Mouse (Mus musculus) CH12.LX (cell line): Measurements from ENCODE around the gene Pak4. TPM values are rescaled to one million over a fixed set of nuclear protein-coding genes. Genes with fewer than 3 reads are reported as not detected.

Source experiments
- DNase-seq: peaks from one replicate; pipeline ENCODE4 v3.0.0-alpha.2; 2013; ENCODE audit errors: extremely low read depth
- H3K27ac ChIP-seq: 2 replicates; pipeline ENCODE4 v1.5.1; 2012; ENCODE audit warnings: low read depth, mild to moderate bottlenecking, control low read depth, moderate library complexity; ENCODE audit not compliant: insufficient read depth
- H3K27me3 ChIP-seq: replicated peaks from 2 replicates; pipeline ENCODE3; 2012; ENCODE audit warnings: inconsistent platforms
- H3K36me3 ChIP-seq, 2 experiments: replicated peaks in 1 of 2; 2 replicates each; pipeline versions ENCODE3 to v1.6.1; 2012; ENCODE audit warnings: inconsistent platforms in 1 of 2, low read length in 1 of 2, mild to moderate bottlenecking in 1 of 2, mixed read lengths in 1 of 2, moderate library complexity in 1 of 2; ENCODE audit not compliant: control insufficient read depth in 1 of 2, insufficient read depth in 1 of 2
- H3K4me1 ChIP-seq, 2 experiments: 2 replicates each; pipeline ENCODE4 v1.6.1; 2012; ENCODE audit warnings: inconsistent platforms in 1 of 2, moderate library complexity in 1 of 2; ENCODE audit not compliant: insufficient read depth in 2 of 2, control insufficient read depth in 1 of 2
- H3K4me2 ChIP-seq: 2 replicates; pipeline ENCODE4 v1.6.1; 2012; ENCODE audit warnings: low read depth, mild to moderate bottlenecking, control low read depth; ENCODE audit not compliant: poor library complexity, insufficient read depth, severe bottlenecking
- H3K4me3 ChIP-seq, 3 experiments: fragments of 150-350 bp in 1 of 3; sonication (generic) in 1 of 3; replicated peaks in 1 of 3; 2 replicates each; pipeline versions ENCODE3 to v1.5.1; 2011 to 2012; ENCODE audit warnings: low read depth in 2 of 3, low read length in 2 of 3, mild to moderate bottlenecking in 2 of 3, moderate library complexity in 2 of 3, control low read depth in 1 of 3, improper control_type of control experiment in 1 of 3, inconsistent platforms in 1 of 3, mixed read lengths in 1 of 3; ENCODE audit not compliant: poor library complexity in 1 of 3
- H3K79me2 ChIP-seq: replicated peaks from 2 replicates; pipeline ENCODE4 v1.6.1; 2012; ENCODE audit warnings: mild to moderate bottlenecking, moderate library complexity; ENCODE audit not compliant: control insufficient read depth, poor library complexity, insufficient read depth, severe bottlenecking; ENCODE audit errors: extremely low read depth
- H3K9ac ChIP-seq: 2 replicates; pipeline ENCODE4 v1.6.1; 2012; ENCODE audit warnings: low read depth, mild to moderate bottlenecking, control low read depth, moderate library complexity; ENCODE audit not compliant: insufficient read depth
- H3K9me3 ChIP-seq: replicated peaks from 2 replicates; pipeline ENCODE3; 2012; ENCODE audit warnings: low read length, inconsistent platforms, mixed read lengths
- BHLHE40 ChIP-seq: IDR thresholded peaks from 2 replicates; pipeline ENCODE4 v1.6.1; 2011; ENCODE audit warnings: mild to moderate bottlenecking, low read depth, low read length, improper control_type of control experiment
- CHD1 ChIP-seq: IDR thresholded peaks from 2 replicates; pipeline ENCODE4 v1.6.1; 2012; ENCODE audit warnings: low read depth, low read length, improper control_type of control experiment, inconsistent platforms
- CTCF ChIP-seq, 2 experiments: IDR thresholded peaks in 1 of 2; conservative IDR thresholded peaks in 1 of 2; 2 replicates each; pipeline ENCODE4 v1.5.1; 2011 to 2012; ENCODE audit warnings: low read depth in 2 of 2, low read length in 2 of 2, improper control_type of control experiment in 1 of 2, inconsistent platforms in 1 of 2, mild to moderate bottlenecking in 1 of 2, moderate library complexity in 1 of 2
- E2F4 ChIP-seq: IDR thresholded peaks from 2 replicates; pipeline ENCODE4 v1.6.1; 2011; ENCODE audit warnings: low read depth, low read length, improper control_type of control experiment; ENCODE audit not compliant: insufficient replicate concordance
- EP300 ChIP-seq: IDR thresholded peaks from 2 replicates; pipeline ENCODE4 v1.6.1; 2011; ENCODE audit warnings: low read length, improper control_type of control experiment
- HCFC1 ChIP-seq: IDR thresholded peaks from 2 replicates; pipeline ENCODE4 v1.6.1; 2012; ENCODE audit warnings: low read depth, mild to moderate bottlenecking, inconsistent platforms, low read length, improper control_type of control experiment
- IRF4 ChIP-seq: IDR thresholded peaks from 2 replicates; pipeline ENCODE4 v1.6.1; 2014; ENCODE audit warnings: low read depth, mild to moderate bottlenecking, inconsistent platforms, low read length, improper control_type of control experiment
- JUN ChIP-seq: IDR thresholded peaks from 2 replicates; pipeline ENCODE4 v1.6.1; 2011; ENCODE audit warnings: low read depth, mild to moderate bottlenecking, low read length, improper control_type of control experiment, moderate library complexity; ENCODE audit not compliant: insufficient read depth
- KAT2A ChIP-seq: IDR thresholded peaks from 2 replicates; pipeline ENCODE4 v1.6.1; 2012; ENCODE audit warnings: low read length, improper control_type of control experiment, inconsistent platforms; ENCODE audit not compliant: insufficient replicate concordance
- MAFK ChIP-seq: IDR thresholded peaks from 2 replicates; pipeline ENCODE4 v1.6.1; 2011; ENCODE audit warnings: low read length, improper control_type of control experiment; ENCODE audit not compliant: insufficient replicate concordance
- MAZ ChIP-seq: IDR thresholded peaks from 2 replicates; pipeline ENCODE4 v1.6.1; 2012; ENCODE audit warnings: low read depth, mild to moderate bottlenecking, inconsistent platforms, low read length, improper control_type of control experiment, moderate library complexity
- MXI1 ChIP-seq: IDR thresholded peaks from 2 replicates; pipeline ENCODE4 v1.6.1; 2011; ENCODE audit warnings: mild to moderate bottlenecking, low read depth, low read length, improper control_type of control experiment
- MYC ChIP-seq: IDR thresholded peaks from 2 replicates; pipeline ENCODE4 v1.6.1; 2011; ENCODE audit warnings: low read depth, mild to moderate bottlenecking, improper control_type of control experiment, low read length
- NELFE ChIP-seq: IDR thresholded peaks from 2 replicates; pipeline ENCODE4 v1.6.1; 2011; ENCODE audit warnings: low read depth, low read length, improper control_type of control experiment
- NRF1 ChIP-seq: IDR thresholded peaks from 2 replicates; pipeline ENCODE4 v1.6.1; 2014; ENCODE audit warnings: low read depth, mild to moderate bottlenecking, inconsistent platforms, low read length, improper control_type of control experiment, moderate library complexity
- POLR2A ChIP-seq: IDR thresholded peaks from 2 replicates; pipeline ENCODE4 v1.6.1; 2011; ENCODE audit warnings: low read depth, mild to moderate bottlenecking, improper control_type of control experiment, low read length
- RAD21 ChIP-seq: IDR thresholded peaks from 2 replicates; pipeline ENCODE4 v1.6.1; 2011; ENCODE audit warnings: low read depth, mild to moderate bottlenecking, low read length, improper control_type of control experiment, moderate library complexity
- SMC3 ChIP-seq: IDR thresholded peaks from 2 replicates; pipeline ENCODE4 v1.6.1; 2011; ENCODE audit warnings: low read depth, low read length, improper control_type of control experiment
- USF2 ChIP-seq: conservative IDR thresholded peaks from 2 replicates; pipeline ENCODE4 v1.6.1; 2011; ENCODE audit warnings: low read depth, low read length, improper control_type of control experiment
- ZC3H11A ChIP-seq: IDR thresholded peaks from 2 replicates; pipeline ENCODE4 v1.6.1; 2012; ENCODE audit warnings: low read depth, mild to moderate bottlenecking, inconsistent platforms, low read length, improper control_type of control experiment
- ZMIZ1 ChIP-seq: IDR thresholded peaks from 2 replicates; pipeline ENCODE4 v1.6.1; 2012; ENCODE audit warnings: low read depth, mild to moderate bottlenecking, inconsistent platforms, low read length, improper control_type of control experiment
- ZNF384 ChIP-seq: IDR thresholded peaks from 2 replicates; pipeline ENCODE4 v1.6.1; 2012; ENCODE audit warnings: low read depth, low read length, improper control_type of control experiment, inconsistent platforms
- dilution Hi-C: fragments of 300-500 bp; cut with MboI; formaldehyde crosslinking; loops from 2 replicates; pipeline ENCODE4 v1.14.3; 2020; ENCODE audit warnings: low sequenced_read_pairs; ENCODE audit not compliant: extremely low pct_unique_long_range_greater_than_20kb, extremely low pct_ligation_motif_present
- in situ Hi-C: fragments of 300-500 bp; cut with MboI; formaldehyde crosslinking; loops from 3 replicates; pipeline ENCODE4 v1.14.3; 2019; ENCODE audit warnings: low sequenced_read_pairs, low pct_ligation_motif_present, low pct_unique_long_range_greater_than_20kb, mixed read lengths
- polyA plus RNA-seq: library from polyadenylated mRNA; unstranded; fragments of >175 nt; gene quantifications from 2 replicates; pipeline ENCODE4 v1.2.1, GENCODE M21; 2012; ENCODE audit warnings: low read depth; ENCODE audit not compliant: insufficient read length
- total RNA-seq, 2 experiments: library from RNA; depleted of rRNA; stranded (reverse); fragments of 300-350 nt in 1 of 2; fragments of >200 nt in 1 of 2; gene quantifications; 2 replicates each; pipeline ENCODE4 v1.2.3; 2012 to 2014

Pak4 gene
- total and polyA plus RNA-seq, 3 experiments, result 7.5 to 11.2 (median 8.3) TPM

DNA sequence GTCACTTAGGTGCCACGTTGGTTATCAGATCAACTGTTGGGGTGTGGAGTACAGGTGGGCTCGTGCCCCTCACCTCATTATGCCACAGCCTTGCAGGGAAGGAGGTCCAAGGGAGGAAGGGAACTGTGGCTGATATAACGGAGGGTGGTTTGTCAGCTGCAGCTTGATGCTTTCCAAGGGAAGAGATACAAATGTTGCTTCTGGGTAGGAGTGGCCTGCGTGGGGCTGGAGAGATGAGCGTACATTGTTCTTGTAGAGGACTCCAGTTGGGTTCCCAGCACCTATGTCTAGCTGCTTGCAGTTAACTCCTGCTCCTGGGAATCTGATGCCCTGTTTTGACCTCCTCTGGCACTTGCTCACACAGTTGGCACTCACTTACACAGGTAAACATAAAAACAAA lies 5.2 kb upstream of the Pak4 start:
- Histone ChIP-seq H3K4me2 (no peak overlapping the region), H3K4me1 (peaks cover 2 to 22% of the 10 kb centered on the region in 2 experiments; a peak in 3 of 4 replicates), H3K9me3 (no peaks in the 10 kb centered on the region), H3K27me3 (no peaks in the 10 kb centered on the region), H3K36me3 (no peaks in the 10 kb centered on the region), H3K4me3 (no peak overlapping the region), H3K27ac (no peak overlapping the region), H3K79me2 (no peaks in the 10 kb centered on the region), H3K9ac (no peak overlapping the region)
- in situ Hi-C loops, result no loop called here
- dilution Hi-C loops, result no loop called here
- TF ChIP-seq SMC3 (no peak), IRF4 (no peak), POLR2A (no peak), MYC (no peak), NELFE (no peak), USF2 (no peak), MAFK (no peak), ZNF384 (no peak), CHD1 (no peak), JUN (no peak), E2F4 (no peak), ZMIZ1 (no peak), MXI1 (no peak), KAT2A (no peak)
- DNase-seq, result no peak

DNA sequence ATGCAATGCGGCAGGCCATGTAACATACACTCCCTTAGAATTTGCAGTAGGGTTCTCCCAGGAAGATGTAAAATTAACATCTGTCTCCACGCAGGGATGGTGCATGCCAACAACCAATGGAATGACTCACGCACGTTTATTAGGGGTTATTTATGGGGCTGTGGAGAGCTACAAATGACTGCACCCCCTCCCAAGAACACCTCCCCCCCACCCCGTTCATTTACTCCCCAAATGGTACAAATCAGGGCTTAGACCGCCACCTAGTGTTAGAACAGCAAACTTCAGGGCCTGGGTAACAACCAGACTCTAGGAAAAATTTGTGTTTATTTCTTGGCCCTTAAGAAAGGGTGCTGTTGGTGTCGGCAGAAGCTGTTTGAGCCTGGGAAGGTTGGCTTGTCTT lies 3.7 kb upstream of the Pak4 start:
- dilution Hi-C loops (no loop called here), in situ Hi-C loops (no loop called here)
- no peak overlapping the region; the same call in 1 of the 2 replicates for H3K4me2 ChIP-seq
- no peaks in the 10 kb centered on the region for H3K9me3 ChIP-seq
- no peak for TF ChIP-seq ZMIZ1
- no peak for TF ChIP-seq NRF1
- TF ChIP-seq RAD21, result peak; percentile 77
- no peak for TF ChIP-seq BHLHE40
- no peak for TF ChIP-seq HCFC1
- TF ChIP-seq MYC, result no peak
- no peak for TF ChIP-seq EP300
- TF ChIP-seq CTCF (conservative IDR thresholded peaks at IDR 0.05 in 1 of 2, IDR thresholded peaks at IDR 0.05 in 1 of 2; ENCODE audit: low read depth in 2 of 2, low read length in 2 of 2), result peak; percentile 56 to 86
- peak; percentile 43 for TF ChIP-seq ZC3H11A
- peak; percentile 72 for TF ChIP-seq SMC3
- no peak for TF ChIP-seq NELFE
- peak; percentile 73; the same call in 1 of the 2 replicates for TF ChIP-seq MAZ
- TF ChIP-seq KAT2A, result no peak
- H3K27ac ChIP-seq, result no peak overlapping the region
- H3K27me3 ChIP-seq, result no peaks in the 10 kb centered on the region
- peak; percentile 59 for DNase-seq
- H3K79me2 ChIP-seq, result peaks cover 8% of the 10 kb centered on the region
- no peaks in the 10 kb centered on the region for H3K36me3 ChIP-seq
- peaks cover 6 to 30% of the 10 kb centered on the region in 2 experiments for H3K4me1 ChIP-seq
- H3K9ac ChIP-seq, result no peak overlapping the region
- no peak overlapping the region for H3K4me3 ChIP-seq
